Mouse (Mus musculus) neural tube, embryonic 15.5 days (tissue): ENCODE data around the gene Pappa. TPM values are rescaled to one million over a fixed set of nuclear protein-coding genes. Genes with fewer than 3 reads are reported as not detected.

ENCODE experiments used
- ATAC-seq: fragments of 200-750 bp; cut with Nextera tagmentation; 2 replicates; pipeline ENCODE4 v1.8.0; 2017; ENCODE audit warnings: mild to moderate bottlenecking, moderate TSS enrichment, moderate library complexity; ENCODE audit not compliant: low FRiP score
- H3K27ac ChIP-seq: fragments of 300-500 bp; sonication (generic); replicated peaks from 2 replicates; pipeline ENCODE4 v1.5.1; 2015; ENCODE audit warnings: mild to moderate bottlenecking, inconsistent platforms
- H3K27me3 ChIP-seq: fragments of 300-500 bp; sonication (generic); replicated peaks from 2 replicates; pipeline ENCODE4 v1.6.1; 2015; ENCODE audit warnings: inconsistent platforms
- H3K36me3 ChIP-seq: fragments of 300-500 bp; sonication (generic); 2 replicates; pipeline ENCODE4 v1.6.1; 2015; ENCODE audit warnings: inconsistent platforms
- H3K4me1 ChIP-seq: fragments of 300-500 bp; sonication (generic); 2 replicates; pipeline ENCODE4 v1.6.1; 2015; ENCODE audit warnings: inconsistent platforms
- H3K4me2 ChIP-seq: fragments of 300-500 bp; sonication (generic); 2 replicates; pipeline ENCODE4 v1.6.1; 2015; ENCODE audit warnings: inconsistent platforms, mild to moderate bottlenecking, moderate library complexity
- H3K4me3 ChIP-seq: fragments of 300-500 bp; sonication (generic); replicated peaks from 2 replicates; pipeline ENCODE4 v1.5.1; 2015; ENCODE audit warnings: mild to moderate bottlenecking, inconsistent platforms
- H3K9ac ChIP-seq: fragments of 300-500 bp; sonication (generic); replicated peaks from 2 replicates; pipeline ENCODE4 v1.6.1; 2015; ENCODE audit warnings: mild to moderate bottlenecking, inconsistent platforms
- H3K9me3 ChIP-seq: fragments of 300-500 bp; sonication (generic); replicated peaks from 2 replicates; pipeline ENCODE4 v1.6.1; 2016; ENCODE audit warnings: inconsistent platforms
- WGBS: fragments of 180-500 bp; shearing (Covaris S2); methylation state at CpG from one replicate; pipeline ENCODE4 v1.1.7; 2015; ENCODE audit warnings: mixed read lengths; 5-methylcytosine and 5-hydroxymethylcytosine counted together
- polyA plus RNA-seq: library from polyadenylated mRNA; unstranded; fragments of >200 nt; fragmentation: Nextera tagmentation; extraction: Ambion mirVana; gene quantifications from 2 replicates; pipeline ENCODE4 v1.2.1, GENCODE M21; 2015

Gene Pappa
- polyA plus RNA-seq, 1 experiment from 2014 or later, result 1.1 TPM

- 92% methylated on average over 3 of the region's 3 CpGs for WGBS
- Histone ChIP-seq H3K27ac (no peak overlapping the region), H3K9ac (no peak overlapping the region), H3K4me2 (no peak overlapping the region), H3K9me3 (no peaks in the 10 kb centered on the region), H3K36me3 (no peaks in the 10 kb centered on the region), H3K4me1 (no peaks in the 10 kb centered on the region), H3K4me3 (no peak overlapping the region), H3K27me3 (no peaks in the 10 kb centered on the region)
- ATAC-seq, result no peak
Measured at GRCm38 (mm10) chr4:65372731-65373130, 248.8 kb downstream of the Pappa start.

- Histone ChIP-seq H3K4me1 (no peaks in the 10 kb centered on the region), H3K36me3 (no peaks in the 10 kb centered on the region), H3K9ac (no peak overlapping the region), H3K9me3 (no peaks in the 10 kb centered on the region), H3K4me3 (no peak overlapping the region), H3K27ac (no peak overlapping the region), H3K4me2 (no peak overlapping the region), H3K27me3 (no peaks in the 10 kb centered on the region)
- 13% methylated on average over 1 of the region's 1 CpGs for WGBS
- no peak for ATAC-seq
Measured at GRCm38 (mm10) chr4:65373841-65374240, 249.9 kb downstream of the Pappa start.

- Histone ChIP-seq H3K9ac (no peak overlapping the region), H3K4me1 (no peaks in the 10 kb centered on the region), H3K27me3 (no peaks in the 10 kb centered on the region), H3K36me3 (no peaks in the 10 kb centered on the region), H3K9me3 (no peaks in the 10 kb centered on the region), H3K4me3 (no peak overlapping the region), H3K27ac (no peak overlapping the region), H3K4me2 (no peak overlapping the region)
- 95% methylated on average over 2 of the region's 2 CpGs for WGBS
- no peak for ATAC-seq
Measured at GRCm38 (mm10) chr4:65376571-65376970, 252.6 kb downstream of the Pappa start.

- 93% methylated on average over 4 of the region's 4 CpGs for WGBS
- Histone ChIP-seq H3K27me3 (no peaks in the 10 kb centered on the region), H3K36me3 (no peaks in the 10 kb centered on the region), H3K4me3 (no peak overlapping the region), H3K27ac (no peak overlapping the region), H3K9ac (no peak overlapping the region), H3K4me2 (no peak overlapping the region), H3K9me3 (no peaks in the 10 kb centered on the region), H3K4me1 (no peaks in the 10 kb centered on the region)
- no peak for ATAC-seq
Measured at GRCm38 (mm10) chr4:65379461-65379860, 255.5 kb downstream of the Pappa start.

- no peak overlapping the region for H3K9ac ChIP-seq
- H3K4me1 ChIP-seq, result no peaks in the 10 kb centered on the region
- WGBS, result 82% methylated on average over 4 of the region's 4 CpGs
- H3K27ac ChIP-seq, result no peak overlapping the region
- H3K4me2 ChIP-seq, result no peak overlapping the region
- H3K9me3 ChIP-seq, result no peaks in the 10 kb centered on the region
- H3K27me3 ChIP-seq, result no peaks in the 10 kb centered on the region
- no peak overlapping the region for H3K4me3 ChIP-seq
- no peaks in the 10 kb centered on the region for H3K36me3 ChIP-seq
- ATAC-seq, result no peak
Measured at GRCm38 (mm10) chr4:65383070-65383469, 259.1 kb downstream of the Pappa start.

GRCm38 (mm10) chr4:65391001-65391400, 267.0 kb downstream of the Pappa start:
- no peak for ATAC-seq
- no peaks in the 10 kb centered on the region for H3K27me3 ChIP-seq
- no peaks in the 10 kb centered on the region for H3K9me3 ChIP-seq
- H3K9ac ChIP-seq, result no peak overlapping the region
- H3K4me2 ChIP-seq, result no peak overlapping the region
- no peaks in the 10 kb centered on the region for H3K4me1 ChIP-seq
- H3K36me3 ChIP-seq, result no peaks in the 10 kb centered on the region
- WGBS, result 46% methylated on average over 4 of the region's 4 CpGs
- no peak overlapping the region for H3K27ac ChIP-seq
- H3K4me3 ChIP-seq, result no peak overlapping the region

GRCm38 (mm10) chr4:65396806-65397205, 272.8 kb downstream of the Pappa start:
- H3K9ac ChIP-seq, result no peak overlapping the region
- H3K27ac ChIP-seq, result no peak overlapping the region
- H3K4me2 ChIP-seq, result no peak overlapping the region
- no peaks in the 10 kb centered on the region for H3K9me3 ChIP-seq
- no peaks in the 10 kb centered on the region for H3K27me3 ChIP-seq
- H3K36me3 ChIP-seq, result no peaks in the 10 kb centered on the region
- WGBS, result 79% methylated on average over 3 of the region's 3 CpGs
- no peak for ATAC-seq
- no peaks in the 10 kb centered on the region for H3K4me1 ChIP-seq
- H3K4me3 ChIP-seq, result no peak overlapping the region

- 96% methylated on average over 4 of the region's 4 CpGs for WGBS
- Histone ChIP-seq H3K27ac (no peak overlapping the region), H3K27me3 (no peaks in the 10 kb centered on the region), H3K4me2 (no peak overlapping the region), H3K36me3 (no peaks in the 10 kb centered on the region), H3K4me1 (no peaks in the 10 kb centered on the region), H3K9me3 (no peaks in the 10 kb centered on the region), H3K9ac (no peak overlapping the region), H3K4me3 (no peak overlapping the region)
- no peak for ATAC-seq
Measured at GRCm38 (mm10) chr4:65399457-65399856, 275.5 kb downstream of the Pappa start.

GRCm38 (mm10) chr4:65402286-65402685, 278.3 kb downstream of the Pappa start:
- 90% methylated on average over 5 of the region's 5 CpGs for WGBS
- H3K4me2 ChIP-seq, result no peak overlapping the region
- no peak overlapping the region for H3K4me3 ChIP-seq
- H3K9me3 ChIP-seq, result no peaks in the 10 kb centered on the region
- H3K4me1 ChIP-seq, result no peaks in the 10 kb centered on the region
- no peaks in the 10 kb centered on the region for H3K36me3 ChIP-seq
- no peaks in the 10 kb centered on the region for H3K27me3 ChIP-seq
- ATAC-seq, result no peak
- H3K27ac ChIP-seq, result no peak overlapping the region
- no peak overlapping the region for H3K9ac ChIP-seq

- no peak for ATAC-seq
- H3K9me3 ChIP-seq, result no peaks in the 10 kb centered on the region
- H3K27ac ChIP-seq, result no peak overlapping the region
Measured at GRCm38 (mm10) chr4:65402836-65403634, 279.1 kb downstream of the Pappa start.

More at GRCm38 (mm10) chr4:65402836-65403634, 279.1 kb downstream of the Pappa start:
- no peak overlapping the region for H3K4me3 ChIP-seq
- 70% methylated on average over 6 of the region's 6 CpGs for WGBS
- no peaks in the 10 kb centered on the region for H3K36me3 ChIP-seq
- no peaks in the 10 kb centered on the region for H3K4me1 ChIP-seq
- H3K9ac ChIP-seq, result no peak overlapping the region
- no peaks in the 10 kb centered on the region for H3K27me3 ChIP-seq
- H3K4me2 ChIP-seq, result no peak overlapping the region
